Mouse (Mus musculus): ENCODE data around the gene Ifi203.

GRCm38 (mm10) chr1:173955071-173955796 lies 12.8 kb upstream of the Ifi203 start:
- no peak for TF ChIP-seq CTCF (IDR thresholded peaks at IDR 0.05; ENCODE audit: insufficient read depth, low read length)
- no peak for TF ChIP-seq POLR2A (IDR thresholded peaks at IDR 0.05; ENCODE audit: borderline replicate concordance, extremely low read depth, low read depth, low read length)
